Mouse (Mus musculus) hindbrain, embryonic 14.5 days (tissue): ENCODE data around the gene Rnf208. TPM values are rescaled to one million over a fixed set of nuclear protein-coding genes. Genes with fewer than 3 reads are reported as not detected.

Experiments
- ATAC-seq: fragments of 200-750 bp; cut with Nextera tagmentation; 2 replicates; pipeline ENCODE4 v1.8.0; 2017; ENCODE audit warnings: moderate number of reproducible peaks, mild to moderate bottlenecking, moderate TSS enrichment, moderate library complexity; ENCODE audit not compliant: low FRiP score
- DNase-seq: peaks from one replicate; pipeline ENCODE4 v3.0.0-alpha.2; 2015; ENCODE audit warnings: low spot score
- H3K27ac ChIP-seq: fragments of 300-500 bp; sonication (generic); 2 replicates; pipeline ENCODE4 v1.5.1; 2014; ENCODE audit warnings: mild to moderate bottlenecking, moderate library complexity
- H3K27me3 ChIP-seq: fragments of 300-500 bp; sonication (generic); 2 replicates; pipeline ENCODE4 v1.6.1; 2014; ENCODE audit warnings: mild to moderate bottlenecking, low read length, mixed read lengths; ENCODE audit not compliant: control insufficient read depth, insufficient read depth
- H3K36me3 ChIP-seq: fragments of 300-500 bp; sonication (generic); replicated peaks from 2 replicates; pipeline ENCODE4 v1.6.1; 2014; ENCODE audit not compliant: control insufficient read depth, insufficient read depth
- H3K4me1 ChIP-seq: fragments of 300-500 bp; sonication (generic); replicated peaks from 2 replicates; pipeline ENCODE4 v1.6.1; 2014; ENCODE audit warnings: antibody characterized with exemption, low read length, mixed read lengths; ENCODE audit not compliant: control insufficient read depth, insufficient read depth
- H3K4me2 ChIP-seq: fragments of 300-500 bp; sonication (generic); replicated peaks from 2 replicates; pipeline ENCODE4 v1.6.1; 2014; ENCODE audit warnings: mild to moderate bottlenecking, moderate library complexity
- H3K4me3 ChIP-seq: fragments of 300-500 bp; sonication (generic); replicated peaks from 2 replicates; pipeline ENCODE4 v1.5.1; 2014; ENCODE audit warnings: mild to moderate bottlenecking, low read length
- H3K9ac ChIP-seq: fragments of 300-500 bp; sonication (generic); 2 replicates; pipeline ENCODE4 v1.6.1; 2014
- H3K9me3 ChIP-seq: fragments of 300-500 bp; sonication (generic); 2 replicates; pipeline ENCODE4 v1.6.1; 2016; ENCODE audit warnings: low read length; ENCODE audit not compliant: control insufficient read depth
- WGBS: fragments of 180-500 bp; shearing (Covaris S2); extraction: QIAGEN DNeasy Blood & Tissue Kit; methylation state at CpG from one replicate; pipeline ENCODE4 v1.1.7; 2014; 5-methylcytosine and 5-hydroxymethylcytosine counted together
- polyA plus RNA-seq: library from polyadenylated mRNA; unstranded; fragments of >200 nt; fragmentation: Nextera tagmentation; extraction: Ambion mirVana; gene quantifications from 2 replicates; pipeline ENCODE4 v1.2.1, GENCODE M21; 2014

Rnf208 gene
- polyA plus RNA-seq, result 166 and 177 TPM in 2 replicates

- no peaks in the 10 kb centered on the region for H3K9me3 ChIP-seq
- peak within 1 kb of the TSS; percentile 87 for H3K9ac ChIP-seq
- DNase-seq (peak; percentile 60), ATAC-seq (peak; percentile 67)
- peak within 1 kb of the TSS; percentile 60 for H3K27ac ChIP-seq
- H3K4me2 ChIP-seq, result peak within 1 kb of the TSS; percentile 86
- under 1% methylated on average over 33 of the region's 59 CpGs for WGBS
- peaks cover 6% of the 10 kb centered on the region; the same call in 1 of the 2 replicates for H3K27me3 ChIP-seq
- peaks cover 30% of the 10 kb centered on the region for H3K36me3 ChIP-seq
- peaks cover 22% of the 10 kb centered on the region for H3K4me1 ChIP-seq
- H3K4me3 ChIP-seq, result peak within 1 kb of the TSS; percentile 72
Measured at GRCm38 (mm10) chr2:25242101-25242506, at the start of gene Rnf208, which contains the start of gene Cysrt1. Gene Rnf208 (plus strand): TSS chr2:25242255. Gene Cysrt1 (minus strand): TSS chr2:25242452.

- no peak overlapping the region for H3K4me2 ChIP-seq
Measured at GRCm38 (mm10) chr2:25193330-25193770, 48.7 kb upstream of the Rnf208 start.

GRCm38 (mm10) chr2:25194006-25194405 is 48.0 kb upstream of the Rnf208 start:
- H3K27ac ChIP-seq, result no peak overlapping the region
- 0 out of 2 replicates have a peak, but pooled peaks have one; percentile 18 for ATAC-seq
- 78% methylated on average over 5 of the region's 5 CpGs for WGBS
- no peaks in the 10 kb centered on the region for H3K9me3 ChIP-seq
- no peak for DNase-seq
- H3K4me3 ChIP-seq, result no peak overlapping the region
- H3K4me2 ChIP-seq, result no peak overlapping the region
- no peak overlapping the region for H3K9ac ChIP-seq
- H3K27me3 ChIP-seq, result peaks cover 25% of the 10 kb centered on the region
- H3K36me3 ChIP-seq, result peaks cover 11% of the 10 kb centered on the region
- H3K4me1 ChIP-seq, result no peaks in the 10 kb centered on the region

More at GRCm38 (mm10) chr2:25193330-25193770, 48.7 kb upstream of the Rnf208 start:
- WGBS, result 2% methylated on average over 6 of the region's 6 CpGs
- Histone ChIP-seq H3K27me3 (peaks cover 25% of the 10 kb centered on the region), H3K27ac (no peak overlapping the region), H3K9ac (no peak overlapping the region), H3K9me3 (no peaks in the 10 kb centered on the region), H3K4me1 (no peaks in the 10 kb centered on the region), H3K4me3 (no peak overlapping the region), H3K36me3 (peaks cover 5% of the 10 kb centered on the region; the same call in 1 of the 2 replicates)
- DNase-seq, result peak; percentile 90
- ATAC-seq, result peak; percentile 76

- H3K4me3 ChIP-seq, result no peak overlapping the region
Measured at GRCm38 (mm10) chr2:25194486-25195171, 47.4 kb upstream of the Rnf208 start.

GRCm38 (mm10) chr2:25195211-25196156 is 46.6 kb upstream of the Rnf208 start:
- H3K4me3 ChIP-seq, result no peak overlapping the region; the same call in 1 of the 2 replicates
- no peak for ATAC-seq
- H3K36me3 ChIP-seq, result peaks cover 26% of the 10 kb centered on the region
- peaks cover 25% of the 10 kb centered on the region for H3K27me3 ChIP-seq
- WGBS, result 22% methylated on average over 55 of the region's 55 CpGs
- H3K27ac ChIP-seq, result no peak overlapping the region
- DNase-seq, result no peak
- H3K4me1 ChIP-seq, result no peaks in the 10 kb centered on the region
- peak overlapping the region; percentile 25 for H3K4me2 ChIP-seq
- H3K9me3 ChIP-seq, result no peaks in the 10 kb centered on the region
- no peak overlapping the region for H3K9ac ChIP-seq

More at GRCm38 (mm10) chr2:25194486-25195171, 47.4 kb upstream of the Rnf208 start:
- no peak overlapping the region for H3K4me2 ChIP-seq
- H3K36me3 ChIP-seq, result peaks cover 18% of the 10 kb centered on the region
- no peak overlapping the region for H3K27ac ChIP-seq
- no peaks in the 10 kb centered on the region for H3K9me3 ChIP-seq
- no peaks in the 10 kb centered on the region for H3K4me1 ChIP-seq
- DNase-seq (no peak), ATAC-seq (no peak)
- H3K9ac ChIP-seq, result no peak overlapping the region
- WGBS, result 81% methylated on average over 17 of the region's 17 CpGs
- peaks cover 25% of the 10 kb centered on the region for H3K27me3 ChIP-seq

- H3K9ac ChIP-seq, result no peak within 1 kb of the TSS
- no peaks in the 10 kb centered on the region for H3K4me1 ChIP-seq
- H3K27ac ChIP-seq, result no peak within 1 kb of the TSS
- H3K27me3 ChIP-seq, result peaks cover 25% of the 10 kb centered on the region
- DNase-seq, result no peak
- peak within 1 kb of the TSS; percentile 25 for H3K4me2 ChIP-seq
- no peaks in the 10 kb centered on the region for H3K9me3 ChIP-seq
- ATAC-seq, result no peak
- H3K36me3 ChIP-seq, result peaks cover 35% of the 10 kb centered on the region
- WGBS, result 18% methylated on average over 8 of the region's 8 CpGs
- no peak within 1 kb of the TSS; the same call in 1 of the 2 replicates for H3K4me3 ChIP-seq
Measured at GRCm38 (mm10) chr2:25196172-25196954, 45.7 kb upstream of the Rnf208 start, which contains the start of gene Tor4a. Gene Tor4a (minus strand): TSS chr2:25196886.

GRCm38 (mm10) chr2:25197191-25197590 is 44.9 kb upstream of the Rnf208 start:
- H3K4me3 ChIP-seq, result no peak overlapping the region
- no peaks in the 10 kb centered on the region for H3K4me1 ChIP-seq
- WGBS, result 30% methylated on average over 2 of the region's 2 CpGs
- 0 out of 2 replicates have a peak overlapping the region, but pooled peaks have one; percentile 4 for H3K4me2 ChIP-seq
- DNase-seq, result no peak
- H3K9ac ChIP-seq, result no peak overlapping the region
- H3K9me3 ChIP-seq, result no peaks in the 10 kb centered on the region
- peaks cover 25% of the 10 kb centered on the region for H3K27me3 ChIP-seq
- no peak for ATAC-seq
- peaks cover 43% of the 10 kb centered on the region for H3K36me3 ChIP-seq
- H3K27ac ChIP-seq, result no peak overlapping the region

- Histone ChIP-seq H3K4me2 (no peak overlapping the region), H3K4me3 (no peak overlapping the region), H3K36me3 (peaks cover 51% of the 10 kb centered on the region), H3K27ac (no peak overlapping the region), H3K27me3 (peaks cover 25% of the 10 kb centered on the region), H3K9ac (no peak overlapping the region), H3K9me3 (no peaks in the 10 kb centered on the region), H3K4me1 (no peaks in the 10 kb centered on the region)
- ATAC-seq, result no peak
- DNase-seq, result no peak
Measured at GRCm38 (mm10) chr2:25197946-25198345, 44.1 kb upstream of the Rnf208 start.
